Mouse (Mus musculus): ENCODE results near the gene Itpripl2. TPM values are rescaled to one million over a fixed set of nuclear protein-coding genes. Genes with fewer than 3 reads are reported as not detected.
A peak's percentile ranks its signal among the peaks of the same experiment; 100 is the strongest.

Itpripl2 gene
- total RNA-seq, 2 experiments from 2014 or later = 3.1 to 3.8 TPM

GRCm38 (mm10) chr7:118448134-118448967 lies 43.4 kb downstream of the Itpripl2 start, which contains the start of gene Syt17:
Syt17 (minus strand) TSS chr7:118448222.
- TF ChIP-seq CTCF (conservative IDR thresholded peaks at IDR 0.05) = peak; percentile 83
- H3K4me3 ChIP-seq = peak within 1 kb of the TSS; percentile 66
- peak in 1 of 2 experiments; percentile 60 for DNase-seq (ENCODE audit: low spot score in 2 of 2)
- H3K27ac ChIP-seq = peak within 1 kb of the TSS; percentile 79

DNA sequence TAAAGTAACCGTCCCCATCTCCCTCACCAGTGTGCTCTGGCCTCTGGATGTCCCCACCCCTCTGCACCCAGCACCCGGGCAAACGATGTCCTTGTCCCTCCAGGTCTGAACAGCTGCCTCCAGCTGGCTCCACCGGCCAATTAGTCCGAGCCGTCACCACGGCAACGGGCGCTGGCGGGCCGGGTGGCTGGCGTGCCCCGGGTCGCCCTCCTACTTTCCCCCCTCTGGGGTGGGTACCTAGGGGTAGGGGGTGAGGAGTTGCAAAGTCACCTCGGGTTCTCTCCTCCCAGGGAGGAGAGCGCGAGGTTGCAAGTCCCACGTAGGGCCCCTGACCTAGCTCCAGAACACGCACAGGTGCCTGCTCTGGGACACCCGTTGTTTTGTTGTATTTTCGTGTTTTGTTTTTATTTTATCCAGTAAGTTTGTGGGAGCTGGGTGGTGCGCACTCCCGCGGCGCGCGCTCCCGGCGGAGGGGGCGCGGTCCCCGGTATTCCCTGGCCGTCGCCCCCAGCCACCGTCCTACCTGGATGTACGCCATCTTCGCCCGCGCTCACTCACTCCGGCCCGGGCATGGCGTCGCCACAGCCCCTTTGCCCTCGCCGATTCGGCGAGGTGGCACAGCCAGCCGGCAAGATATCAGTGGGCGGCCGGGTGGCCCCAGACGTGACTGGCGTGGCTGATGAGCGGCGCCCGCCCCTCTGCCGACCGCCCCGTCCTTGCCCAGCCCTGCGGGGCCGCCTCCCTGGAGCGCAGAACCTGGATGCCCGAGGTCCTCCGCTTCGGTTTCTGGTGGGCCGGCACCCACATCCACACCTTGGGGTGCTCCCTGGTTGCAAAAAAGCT lies 44.3 kb downstream of the Itpripl2 start:
- DNase-seq (ENCODE audit: low spot score in 2 of 2) = peak; percentile 38
- no peak for TF ChIP-seq CTCF (conservative IDR thresholded peaks at IDR 0.05)
- Histone ChIP-seq H3K27ac (peak overlapping the region; percentile 79), H3K4me3 (peak overlapping the region; percentile 66)

DNA sequence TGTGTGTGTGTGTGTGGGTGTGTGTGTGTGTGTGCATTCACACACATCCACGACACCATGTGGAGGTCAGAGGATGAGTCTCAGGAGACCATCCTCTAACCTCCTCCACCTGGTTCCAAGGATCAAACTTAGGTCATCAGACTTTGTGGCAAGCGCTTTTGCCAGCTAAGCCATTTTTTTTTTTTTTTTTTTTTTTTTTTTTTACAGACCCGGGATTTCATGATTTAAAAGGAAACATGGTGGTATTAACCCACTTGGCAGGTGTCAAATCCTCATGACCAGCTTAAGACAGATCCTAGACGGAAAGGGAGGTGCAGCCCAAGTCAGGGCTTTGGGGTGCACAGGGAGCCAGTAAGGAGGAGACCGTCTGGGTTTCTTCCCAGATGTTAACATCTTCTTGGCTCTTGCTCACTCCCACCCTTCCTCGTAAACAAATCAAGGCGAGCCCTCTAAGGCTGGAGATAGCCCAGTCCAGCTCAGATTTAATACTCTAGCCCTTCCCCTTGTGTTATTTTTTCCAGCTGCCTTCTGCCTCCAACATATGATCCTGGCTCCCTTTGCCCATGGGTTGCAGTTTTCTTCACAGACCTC lies 47.8 kb downstream of the Itpripl2 start:
- no peak for TF ChIP-seq CTCF (conservative IDR thresholded peaks at IDR 0.05)

DNA sequence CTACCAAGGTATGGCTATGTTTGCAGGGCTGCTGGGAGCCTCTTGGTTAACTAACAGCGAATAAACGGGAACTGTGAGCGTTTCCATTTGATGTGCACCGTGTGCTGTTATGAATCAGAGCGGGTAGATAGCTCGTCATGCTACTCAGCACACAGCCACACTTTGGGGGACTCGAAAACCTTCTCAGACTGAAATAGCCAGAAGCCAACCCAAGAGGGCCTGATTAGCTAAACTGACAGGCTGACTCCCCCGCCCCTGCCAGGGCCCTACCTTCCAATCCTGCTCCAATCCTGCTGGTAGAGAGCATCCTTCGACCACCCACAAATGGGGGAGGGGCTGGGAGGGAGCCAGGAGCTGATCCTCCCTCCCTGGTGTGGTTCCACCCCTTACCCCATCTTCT lies 48.4 kb downstream of the Itpripl2 start:
- TF ChIP-seq CTCF (conservative IDR thresholded peaks at IDR 0.05) = peak; percentile 23; the same call in 1 of the 2 replicates
- peak; percentile 69 to 79 for DNase-seq (ENCODE audit: low spot score in 2 of 2)
- peak overlapping the region; percentile 94 for H3K27ac ChIP-seq
- peak overlapping the region; percentile 57 for H3K4me3 ChIP-seq

More for the DNA sequence above, 47.8 kb downstream of the Itpripl2 start:
- peak overlapping the region; percentile 57; the same call in 1 of the 2 replicates for H3K4me3 ChIP-seq
- H3K27ac ChIP-seq = peak overlapping the region; percentile 94
- DNase-seq (ENCODE audit: low spot score in 2 of 2) = no peak

DNA sequence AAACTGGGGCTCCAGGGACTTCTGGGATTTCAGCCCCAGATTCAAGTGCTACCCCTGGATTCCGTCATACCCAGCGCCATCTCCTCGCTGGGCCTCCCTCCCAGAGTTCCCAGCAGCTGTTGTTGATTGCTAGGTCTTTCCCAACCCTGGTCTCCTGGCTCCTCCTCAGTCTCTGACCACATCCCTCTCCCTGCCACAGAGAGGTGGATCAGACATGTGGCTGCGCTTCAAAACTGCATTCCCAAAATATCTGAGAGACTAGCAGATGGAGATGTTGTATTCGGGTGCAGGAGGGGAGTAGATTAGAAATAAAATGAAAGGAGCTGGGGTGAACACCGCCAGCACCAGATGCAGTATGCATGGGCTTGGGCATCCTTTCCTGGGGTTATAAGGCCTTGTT lies 50.2 kb downstream of the Itpripl2 start:
- TF ChIP-seq CTCF (conservative IDR thresholded peaks at IDR 0.05) = no peak
- peak overlapping the region; percentile 94 for H3K27ac ChIP-seq
- peak in 1 of 2 experiments; percentile 34 for DNase-seq (ENCODE audit: low spot score in 2 of 2)
- peak overlapping the region; percentile 57 for H3K4me3 ChIP-seq

DNA sequence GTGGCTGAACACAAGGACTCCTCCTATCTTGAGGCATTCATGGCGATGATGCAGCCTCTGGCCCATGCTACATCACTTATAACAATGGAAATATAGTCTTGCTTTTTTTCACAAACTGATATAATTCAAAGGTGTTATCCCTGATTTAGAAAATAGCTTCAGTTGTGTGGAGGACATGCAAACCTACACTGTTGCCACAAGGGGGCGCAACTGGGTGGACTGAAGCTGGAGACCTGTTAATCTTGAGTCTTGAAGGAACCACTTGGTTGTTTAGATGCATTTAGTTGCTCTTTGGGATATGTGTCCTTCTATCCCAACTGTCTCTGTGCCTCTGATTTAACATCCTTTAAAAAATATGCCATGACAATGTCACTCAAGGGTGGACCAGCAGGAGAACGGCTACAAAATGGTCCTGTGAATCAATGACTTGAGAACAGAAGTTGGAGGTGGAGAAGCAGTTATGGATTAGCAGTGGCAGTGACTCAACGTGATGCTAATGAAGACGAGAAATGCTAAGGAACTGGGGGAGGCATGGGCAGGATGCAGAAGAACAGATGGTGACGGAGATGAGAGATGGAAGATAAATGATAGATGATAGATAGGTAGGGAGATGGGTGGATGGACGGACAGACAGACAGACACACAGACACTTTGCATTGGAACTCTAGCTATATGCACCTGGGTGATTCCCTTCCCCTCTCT lies 54.5 kb downstream of the Itpripl2 start:
- peak; percentile 51 to 60 for DNase-seq (ENCODE audit: low spot score in 2 of 2)
- peak; percentile 87 for TF ChIP-seq CTCF (conservative IDR thresholded peaks at IDR 0.05)
- no peak overlapping the region for H3K4me3 ChIP-seq

More for the DNA sequence above, 54.5 kb downstream of the Itpripl2 start:
- H3K27ac ChIP-seq = peak overlapping the region; percentile 59

Other genes starting within 250 kb of the Itpripl2 start
- gene Smg1, start 248.3 kb downstream of the Itpripl2 start, total RNA-seq (2021) = 10 to 100 TPM; 81.6 to 91.1 TPM
- gene Syt17, start 43.8 kb downstream of the Itpripl2 start, total RNA-seq (2021) = 10 to 100 TPM; 96.0 to 98.3 TPM
- gene Coq7, start 41.4 kb upstream of the Itpripl2 start, total RNA-seq (2021) = 10 to 100 TPM; 35.3 to 35.4 TPM
- gene Tmc7, start 92.8 kb upstream of the Itpripl2 start, total RNA-seq (2021) = 10 to 100 TPM; 15.0 to 16.8 TPM
- gene Tmc5, start 105.3 kb upstream of the Itpripl2 start, total RNA-seq (2021) = under 1 TPM; 0.32 to 0.69 TPM
- 100 to 1,000 TPM; 204 to 214 TPM for gene Gde1, start 213.8 kb upstream of the Itpripl2 start, total RNA-seq (2021)
- gene Ccp110, start 220.6 kb upstream of the Itpripl2 start, total RNA-seq (2021) = 10 to 100 TPM; 41.5 to 50.3 TPM
- 10 to 100 TPM; 58.5 to 65.1 TPM for gene Vps35l, start 248.3 kb upstream of the Itpripl2 start, total RNA-seq (2021)

Data from layer of hippocampus, adult 2 months (tissue).